ENCODE assay signal across 8 mouse cellular contexts in genomic region chr4:116707666-116708065, GRCm38 (mm10). TPM values are rescaled to one million over a fixed set of nuclear protein-coding genes. Genes with fewer than 3 reads are reported as not detected.
DNase-seq lines count a peak whose midpoint lies in the region; ATAC-seq and TF ChIP-seq lines count a peak whose summit lies in the region.

No protein-coding gene starts in this region.

- H3K27me3 ChIP-seq in hindbrain, postnatal 0 days (ENCODE audit: insufficient read depth, low read length): no peaks in the 10 kb centered on the region
- no peaks in the 10 kb centered on the region for H3K27me3 ChIP-seq in midbrain, embryonic 15.5 days (replicated peaks)

- DNase-seq in gastrocnemius, adult 2 months: no peak
- DNase-seq in gastrocnemius, postnatal 4 days (ENCODE audit: low spot score in 2 of 2): no peak
- peak; percentile 7 for DNase-seq in right cerebral cortex, postnatal 4 days
- no peak for DNase-seq in right cerebral cortex, postnatal 36 days (ENCODE audit: low spot score in 2 of 2)
- DNase-seq in hindbrain, postnatal 0 days (ENCODE audit: low spot score): peak; percentile 7
- no peak for DNase-seq in spleen, adult 18-20 months
- no peak for DNase-seq in urinary bladder, postnatal 4 days (ENCODE audit: low spot score in 2 of 2)

- no peak for ATAC-seq in hindbrain, postnatal 0 days
- ATAC-seq in midbrain, embryonic 15.5 days (replicated peaks): peak; percentile 12; the same call in 1 of the 2 replicates

- H3K36me3 ChIP-seq in hindbrain, postnatal 0 days (ENCODE audit: insufficient read depth, low read length): no peaks in the 10 kb centered on the region
- H3K36me3 ChIP-seq in midbrain, embryonic 15.5 days (replicated peaks): no peaks in the 10 kb centered on the region

- H3K27ac ChIP-seq in gastrocnemius, adult 2 months: peak overlapping the region; percentile 93
- peak overlapping the region; percentile 70 for H3K27ac ChIP-seq in hindbrain, postnatal 0 days
- H3K27ac ChIP-seq in midbrain, embryonic 15.5 days: peak overlapping the region; percentile 73

- no peaks in the 10 kb centered on the region for H3K4me1 ChIP-seq in hindbrain, postnatal 0 days (ENCODE audit: insufficient read depth, low read length)
- peaks cover 13% of the 10 kb centered on the region for H3K4me1 ChIP-seq in midbrain, embryonic 15.5 days

- TF ChIP-seq CTCF in gastrocnemius, adult 2 months (IDR thresholded peaks at IDR 0.05): no peak
- TF ChIP-seq CTCF in hindbrain, postnatal 0 days (IDR thresholded peaks at IDR 0.05; ENCODE audit: low read depth): no peak

- peak overlapping the region; percentile 54 for H3K9ac ChIP-seq in hindbrain, postnatal 0 days (replicated peaks; ENCODE audit: low read length)
- peak overlapping the region; percentile 60 for H3K9ac ChIP-seq in midbrain, embryonic 15.5 days

- H3K4me2 ChIP-seq in hindbrain, postnatal 0 days (ENCODE audit: low read depth, low read length): peak overlapping the region; percentile 58
- peak overlapping the region; percentile 70 for H3K4me2 ChIP-seq in midbrain, embryonic 15.5 days

- 17% methylated on average over 9 of the region's 9 CpGs for WGBS in hindbrain, postnatal 0 days
- 20% methylated on average over 9 of the region's 9 CpGs for WGBS in midbrain, embryonic 15.5 days

- intact Hi-C loops in gastrocnemius, adult 2 months (cut with DNase I): no loop called here

- H3K4me3 ChIP-seq in gastrocnemius, adult 2 months: peak overlapping the region; percentile 83
- peak overlapping the region; percentile 45 for H3K4me3 ChIP-seq in hindbrain, postnatal 0 days (ENCODE audit: low read length)
- H3K4me3 ChIP-seq in midbrain, embryonic 15.5 days: peak overlapping the region; percentile 63

- no peaks in the 10 kb centered on the region for H3K9me3 ChIP-seq in hindbrain, postnatal 0 days (ENCODE audit: low read length)
- H3K9me3 ChIP-seq in midbrain, embryonic 15.5 days: no peaks in the 10 kb centered on the region

RNA-seq across cellular contexts. Expression of gene Mmachc, which starts 0.5 kb away (rescaled TPM):
- total RNA-seq in gastrocnemius, adult 2 months (2021): 10 to 100 TPM; 25.5 to 46.4 TPM
- 10 to 100 TPM; 18.2 to 20.5 TPM for total RNA-seq in gastrocnemius, postnatal 4 days (2021)
- total RNA-seq in hindbrain, postnatal 0 days (2014; rRNA removed): 20.5 and 20.6 TPM in 2 replicates
- polyA plus RNA-seq in hindbrain, postnatal 0 days (2015; fragmentation: Nextera tagmentation; extraction: Ambion mirVana): 20.2 TPM in 2 replicates
- polyA plus RNA-seq in midbrain, embryonic 15.5 days (2015; fragmentation: Nextera tagmentation; extraction: Ambion mirVana): 22.2 and 22.6 TPM in 2 replicates

RNA-seq across cellular contexts. Expression of gene Ccdc163, which starts 0.6 kb away (rescaled TPM):
- total RNA-seq in gastrocnemius, adult 2 months (2021): 1 to 10 TPM; 1.9 to 3.8 TPM
- 1 to 10 TPM; 6.6 to 7.5 TPM for total RNA-seq in gastrocnemius, postnatal 4 days (2021)
- total RNA-seq in hindbrain, postnatal 0 days (2014; rRNA removed): 11.5 and 26.7 TPM in 2 replicates
- 9.4 and 10.0 TPM in 2 replicates for polyA plus RNA-seq in hindbrain, postnatal 0 days (2015; fragmentation: Nextera tagmentation; extraction: Ambion mirVana)
- 11.3 and 11.5 TPM in 2 replicates for polyA plus RNA-seq in midbrain, embryonic 15.5 days (2015; fragmentation: Nextera tagmentation; extraction: Ambion mirVana)

RNA-seq across cellular contexts. Expression of gene Tesk2, which starts 13.1 kb away (rescaled TPM):
- total RNA-seq in gastrocnemius, adult 2 months (2021): 1 to 10 TPM; 1.5 TPM
- 1 to 10 TPM; 3.8 to 4.0 TPM for total RNA-seq in gastrocnemius, postnatal 4 days (2021)
- 2.1 and 2.8 TPM in 2 replicates for total RNA-seq in hindbrain, postnatal 0 days (2014; rRNA removed)
- 2.2 and 2.5 TPM in 2 replicates for polyA plus RNA-seq in hindbrain, postnatal 0 days (2015; fragmentation: Nextera tagmentation; extraction: Ambion mirVana)
- polyA plus RNA-seq in midbrain, embryonic 15.5 days (2015; fragmentation: Nextera tagmentation; extraction: Ambion mirVana): 2.6 and 2.9 TPM in 2 replicates

RNA-seq across cellular contexts. Expression of gene Prdx1, which starts 22.3 kb away (rescaled TPM):
- 100 to 1,000 TPM; 260 to 273 TPM for total RNA-seq in gastrocnemius, adult 2 months (2021)
- total RNA-seq in gastrocnemius, postnatal 4 days (2021): 100 to 1,000 TPM; 246 to 251 TPM
- 119 and 136 TPM in 2 replicates for total RNA-seq in hindbrain, postnatal 0 days (2014; rRNA removed)
- 589 and 626 TPM in 2 replicates for polyA plus RNA-seq in hindbrain, postnatal 0 days (2015; fragmentation: Nextera tagmentation; extraction: Ambion mirVana)
- 370 and 378 TPM in 2 replicates for polyA plus RNA-seq in midbrain, embryonic 15.5 days (2015; fragmentation: Nextera tagmentation; extraction: Ambion mirVana)

RNA-seq across cellular contexts. Expression of gene Akr1a1, which starts 56.2 kb away (rescaled TPM):
- 100 to 1,000 TPM; 178 to 196 TPM for total RNA-seq in gastrocnemius, adult 2 months (2021)
- total RNA-seq in gastrocnemius, postnatal 4 days (2021): 100 to 1,000 TPM; 452 to 457 TPM
- 523 and 571 TPM in 2 replicates for total RNA-seq in hindbrain, postnatal 0 days (2014; rRNA removed)
- polyA plus RNA-seq in hindbrain, postnatal 0 days (2015; fragmentation: Nextera tagmentation; extraction: Ambion mirVana): 752 and 790 TPM in 2 replicates
- polyA plus RNA-seq in midbrain, embryonic 15.5 days (2015; fragmentation: Nextera tagmentation; extraction: Ambion mirVana): 675 and 714 TPM in 2 replicates

Comparison
In these comparisons a context has a peak if more than half of its experiments do, and no peak if none do; other contexts are left out.
1. DNase-seq: peak in right cerebral cortex, postnatal 4 days (single experiment) and hindbrain, postnatal 0 days (single experiment); none in gastrocnemius, adult 2 months (single experiment), gastrocnemius, postnatal 4 days (0 of 2), right cerebral cortex, postnatal 36 days (0 of 2), spleen, adult 18-20 months (0 of 2) and urinary bladder, postnatal 4 days (0 of 2).
2. Peak in every context shown above with its lines, with median percentiles within 50 percentile points of each other: H3K27ac ChIP-seq and H3K4me3 ChIP-seq.